ENCODE assay signal across 17 mouse cellular contexts in the genomic region with DNA sequence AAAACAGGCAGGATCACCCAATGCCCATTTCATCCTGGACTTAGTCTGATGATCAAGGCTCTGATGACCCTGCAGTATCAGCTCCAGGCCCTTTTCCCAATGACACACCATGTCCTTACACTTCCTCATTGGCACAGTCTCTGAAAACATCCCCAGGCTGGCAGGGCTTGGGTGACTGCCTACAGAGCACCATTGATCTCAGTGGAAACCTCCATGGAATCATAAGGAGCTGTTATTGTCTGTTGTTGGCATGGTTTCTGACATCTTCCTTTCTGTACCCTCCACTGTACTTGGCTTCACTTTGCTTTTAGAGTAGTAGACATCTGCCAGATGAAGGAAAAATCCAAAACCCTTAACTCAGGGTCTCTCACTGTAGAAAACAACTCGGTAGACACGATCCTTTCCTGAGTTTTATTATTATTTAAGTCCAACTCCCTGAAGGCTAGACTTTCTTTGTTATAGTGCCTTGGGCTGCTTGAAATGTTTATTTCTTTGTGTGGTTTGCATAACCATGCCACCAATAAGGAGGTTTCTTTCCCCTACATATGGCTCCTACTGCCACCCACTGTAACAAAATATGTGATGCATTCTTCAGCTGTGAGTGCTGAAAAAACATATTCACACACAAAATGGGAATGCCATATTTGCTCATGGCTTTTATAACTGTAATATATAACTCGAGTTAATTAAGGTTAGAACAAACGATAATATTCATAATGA. TPM values are rescaled to one million over a fixed set of nuclear protein-coding genes. Genes with fewer than 3 reads are reported as not detected.
DNase-seq lines count a peak whose midpoint lies in the region; ATAC-seq lines count a peak whose summit lies in the region.
"Had no signal": no experiment of that assay in that cellular context is flagged by ENCODE, and none has a peak within 500 bp of the region (broad histone marks: within the 10 kb centered on the region; RNA-seq: fewer than 3 reads in every experiment).

No protein-coding gene starts in this region.

- ATAC-seq in frontal cortex, adult (ENCODE audit: low TSS enrichment), result peak; percentile 79
- ATAC-seq: forebrain, embryonic 14.5 days had no signal

- intact Hi-C loops in left cerebral cortex, postnatal 14 days (cut with DNase I), result no loop called here

- no peak for DNase-seq in frontal cortex, postnatal 36 days (ENCODE audit: low spot score in 2 of 2)
- DNase-seq in left cerebral cortex, postnatal 14 days (ENCODE audit: low spot score in 2 of 2), result peak; percentile 29 to 53
- no peak for DNase-seq in left cerebral cortex, adult 11 months (ENCODE audit: low spot score)
- DNase-seq in brain, adult 2 months (ENCODE audit: low read depth, low spot score), result peak; percentile 56
- peak; percentile 30 for DNase-seq in brain, embryonic 18.5 days (ENCODE audit: low read depth, low spot score)
- no peak for DNase-seq in heart, adult 18-20 months
- DNase-seq: adrenal gland, postnatal 36 days; gastrocnemius, adult 2 months; kidney, adult 18-20 months; kidney, postnatal 14 days; lung, postnatal 10 days; thymus, postnatal 25 days had no signal

RNA-seq across cellular contexts. Expression of a gene that starts 10.0 kb away (rescaled TPM):
- total RNA-seq in left cerebral cortex, postnatal 14 days (2021), result under 1 TPM in 1 of 2 experiments, not detected in 1; 0.31 TPM
- under 1 TPM; 0.20 to 0.31 TPM for total RNA-seq in heart, adult 18-20 months (2021)
- total RNA-seq: gastrocnemius, adult 2 months; neutrophil, adult 5-6 weeks had no signal

RNA-seq across cellular contexts. Expression of a gene that starts 39.9 kb away (rescaled TPM):
- total RNA-seq in left cerebral cortex, postnatal 14 days (2021), result under 1 TPM in 1 of 2 experiments, not detected in 1; 0.37 TPM
- 10 to 100 TPM; 23.7 to 25.1 TPM for total RNA-seq in heart, adult 18-20 months (2021)
- total RNA-seq: granulocyte monocyte progenitor cell, adult 5-6 weeks; hematopoietic stem cell, adult 5-6 weeks; neutrophil, adult 5-6 weeks had no signal

Comparison
In these comparisons a context has a peak if more than half of its experiments do, and no peak if none do; other contexts are left out.
1. DNase-seq: peak in left cerebral cortex, postnatal 14 days (2 of 2), brain, adult 2 months (single experiment) and brain, embryonic 18.5 days (single experiment); none in frontal cortex, postnatal 36 days (0 of 2), left cerebral cortex, adult 11 months (single experiment) and heart, adult 18-20 months (0 of 2).
2. RNA of a gene that starts 39.9 kb away (total RNA-seq): 23.7 to 25.1 TPM in heart, adult 18-20 months; 0.37 TPM in left cerebral cortex, postnatal 14 days; every median in the first group is over 10 times any median in the second.